Mouse (Mus musculus) natural killer cell, adult 2 months (primary cell): ENCODE data around the gene Snrnp35.

ENCODE experiments used
- DNase-seq, 2 experiments: peaks; one replicate each; pipeline ENCODE4 v3.0.0; 2022; ENCODE audit warnings: low spot score in 2 of 2

The Snrnp35 gene

GRCm38 (mm10) chr5:124462297-124463025 lies 20.5 kb upstream of the Snrnp35 start:
- no peak for DNase-seq

DNA sequence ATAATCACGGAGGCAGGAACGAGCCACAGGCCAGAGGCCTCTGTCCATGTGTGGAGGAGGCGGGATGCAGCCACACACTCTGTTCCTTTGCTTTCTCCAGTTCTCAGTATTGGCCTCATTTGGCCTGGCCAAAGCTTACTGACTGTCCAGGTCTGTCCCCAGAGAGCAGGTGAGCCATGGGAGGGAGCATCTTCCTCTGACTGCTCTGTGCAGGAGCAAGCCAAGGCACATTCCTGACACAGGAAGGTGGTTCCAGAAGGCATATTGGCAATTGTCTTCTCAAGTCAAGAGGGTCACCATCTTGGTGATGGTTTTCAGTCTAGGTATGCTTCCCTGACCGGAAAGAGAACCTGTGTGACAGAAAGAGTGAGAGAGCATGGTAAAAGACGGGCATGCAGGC lies 19.5 kb upstream of the Snrnp35 start:
- no peak for DNase-seq

DNA sequence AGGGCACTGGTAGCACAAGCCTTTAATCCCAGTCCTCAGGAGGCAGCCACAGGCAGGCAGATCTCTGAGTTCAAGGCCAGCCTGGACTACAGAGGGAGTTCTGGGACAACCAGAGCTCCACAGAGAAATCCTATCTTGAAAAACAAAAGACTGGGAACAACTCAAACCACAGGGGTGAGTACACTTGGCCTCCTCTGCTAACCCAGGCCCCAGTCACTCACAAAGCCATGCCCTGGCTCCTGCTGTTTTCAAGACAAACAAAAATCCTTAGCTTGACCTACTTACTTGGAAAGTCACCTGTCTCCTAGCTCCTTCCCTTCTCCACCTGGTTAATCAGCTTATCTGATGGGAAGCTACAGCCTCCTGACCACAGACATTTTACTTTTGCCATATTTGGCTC lies 18.0 kb upstream of the Snrnp35 start:
- DNase-seq = no peak

DNA sequence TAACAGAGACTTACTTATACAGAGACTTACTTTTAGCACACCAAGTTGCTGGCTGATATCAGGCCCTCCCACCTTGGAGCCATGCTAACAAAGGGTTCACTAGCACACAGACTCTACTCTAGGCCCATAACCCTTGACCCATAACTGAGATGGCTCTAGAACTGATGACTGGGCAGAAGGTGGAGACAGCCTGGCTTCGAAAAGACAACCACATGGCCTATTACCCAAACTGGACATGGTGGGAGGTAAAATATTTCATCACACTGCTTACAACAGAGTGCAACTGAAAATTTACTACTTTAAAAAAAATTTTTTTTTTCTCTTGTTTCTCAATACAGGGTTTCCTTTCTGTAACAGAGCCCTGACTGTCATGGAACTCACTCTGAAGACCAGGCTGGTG lies 15.2 kb upstream of the Snrnp35 start:
- no peak for DNase-seq

- DNase-seq = no peak
Measured at GRCm38 (mm10) chr5:124468365-124468764, 14.6 kb upstream of the Snrnp35 start.

DNA sequence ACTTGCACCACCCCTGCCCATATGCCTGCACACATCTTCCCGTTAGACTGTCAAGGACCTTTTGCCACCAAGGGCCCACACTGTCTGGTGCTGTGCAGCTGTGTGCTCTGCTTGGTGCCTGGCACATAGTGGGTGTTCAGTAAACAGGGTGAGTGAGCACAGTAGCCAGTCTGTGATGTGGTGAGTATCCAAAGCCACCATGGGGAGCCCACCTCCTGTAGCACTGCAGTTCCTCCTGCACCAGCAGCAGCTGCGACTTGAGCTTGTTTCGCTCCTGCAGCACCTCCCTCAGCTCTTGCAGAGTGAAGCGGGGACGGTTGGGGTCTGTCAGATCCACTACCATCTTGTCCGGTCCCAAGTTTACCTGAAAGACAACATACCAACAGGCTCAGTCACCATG lies 13.4 kb upstream of the Snrnp35 start:
- no peak for DNase-seq

- peak in 1 of 2 experiments; percentile 45 for DNase-seq
Measured at GRCm38 (mm10) chr5:124470591-124471171, 12.3 kb upstream of the Snrnp35 start.

- no peak for DNase-seq
Measured at GRCm38 (mm10) chr5:124478873-124479204, 4.1 kb upstream of the Snrnp35 start.

DNA sequence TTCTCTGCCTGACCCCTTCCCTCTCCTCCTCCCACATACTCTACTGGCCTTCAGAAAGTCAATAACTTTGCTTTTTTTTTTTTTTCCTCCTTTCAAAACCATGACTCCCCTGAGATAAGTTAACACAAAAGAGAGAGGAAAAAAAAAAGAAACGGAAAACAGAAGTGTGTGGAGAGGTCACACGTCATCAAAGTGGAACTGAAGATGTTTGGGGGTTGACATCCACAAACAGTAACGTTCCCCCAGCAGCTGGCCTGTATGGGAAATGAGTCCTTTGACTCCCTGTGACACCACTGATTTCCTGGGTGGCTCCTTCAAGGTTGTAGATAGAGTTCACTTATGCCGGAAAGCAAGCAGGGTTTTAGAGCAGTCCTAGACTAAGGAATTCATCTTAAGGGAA lies 2.8 kb upstream of the Snrnp35 start:
- no peak for DNase-seq

DNA sequence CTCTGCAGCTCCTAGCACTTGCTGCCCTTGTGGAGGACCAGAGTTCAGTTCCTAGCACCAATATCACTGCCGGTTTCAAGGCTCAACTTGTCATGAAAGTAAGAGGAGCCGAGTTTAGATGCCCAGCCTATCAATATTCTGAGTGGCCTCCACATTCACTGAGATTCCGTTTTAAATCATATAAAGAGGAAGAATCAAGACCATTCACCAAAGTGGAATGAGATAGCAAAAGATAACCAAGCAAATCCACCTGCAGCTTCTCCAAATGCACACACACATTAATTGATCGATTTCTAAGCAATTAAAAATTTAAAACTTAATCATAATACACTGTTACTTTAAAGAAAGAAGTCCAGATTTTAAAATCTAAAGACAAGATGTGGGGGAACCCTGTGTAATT lies 1.2 kb upstream of the Snrnp35 start:
- DNase-seq = no peak

DNA sequence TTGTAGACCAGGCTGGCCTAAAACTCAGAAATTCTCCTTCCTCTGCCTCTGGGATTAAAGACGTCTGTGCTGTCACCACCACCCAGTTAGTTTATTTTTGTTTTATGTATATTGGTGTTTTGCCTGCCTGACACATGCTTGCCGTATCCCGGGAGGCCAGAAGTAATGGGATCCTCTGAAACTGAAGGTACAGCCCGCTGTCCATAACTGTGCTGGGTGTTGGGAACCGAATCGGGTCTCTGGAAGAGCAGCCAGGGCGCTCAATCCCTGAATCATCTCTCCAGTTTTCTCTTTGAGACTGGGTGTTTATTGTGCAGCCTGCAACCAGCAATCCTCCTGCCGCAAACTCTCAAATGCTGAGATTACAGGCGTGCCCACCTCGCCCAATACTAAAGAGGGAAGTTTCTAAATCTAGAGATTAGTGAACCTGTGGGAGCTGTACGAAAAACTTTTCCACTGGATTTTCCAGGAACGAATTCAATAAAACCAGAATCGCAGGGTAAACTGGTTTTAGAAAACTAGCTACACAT lies 433 bp upstream of the Snrnp35 start:
- DNase-seq = no peak

DNA sequence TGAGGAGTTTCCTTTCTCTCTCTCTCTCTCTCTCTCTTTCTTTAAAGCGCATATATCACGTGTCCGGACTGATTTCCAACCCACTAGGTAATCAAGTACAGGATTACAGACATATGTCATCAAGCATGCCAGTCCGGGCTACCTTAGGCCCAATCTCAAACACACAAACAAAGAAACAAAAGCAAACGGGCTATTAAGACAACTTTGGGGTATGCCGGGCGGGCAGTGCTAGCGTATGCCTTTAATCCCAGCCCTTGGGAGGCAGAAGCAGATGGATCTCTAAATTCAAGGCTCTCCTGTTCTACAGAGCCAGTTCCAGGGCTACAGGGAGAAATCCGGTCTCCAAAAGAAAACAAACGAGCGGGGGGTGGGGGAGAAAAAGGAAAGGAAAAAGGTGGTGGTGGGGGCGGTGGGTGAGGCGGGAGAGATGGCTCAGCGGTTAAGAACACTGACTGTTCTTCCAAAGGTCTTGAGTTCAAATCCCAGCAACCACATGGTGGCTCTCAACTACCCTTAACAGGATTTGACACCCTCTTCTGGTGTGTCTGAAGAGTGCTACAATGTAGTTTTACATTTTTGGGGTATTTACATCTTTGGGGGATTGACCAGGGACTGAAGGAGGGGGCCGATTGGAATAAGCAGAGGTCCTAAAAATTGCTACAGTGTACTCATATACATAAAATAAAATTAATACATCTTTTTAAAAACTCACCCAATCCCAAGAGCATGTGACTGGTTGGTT lies 892 bp downstream of the Snrnp35 start:
- DNase-seq = no peak

DNA sequence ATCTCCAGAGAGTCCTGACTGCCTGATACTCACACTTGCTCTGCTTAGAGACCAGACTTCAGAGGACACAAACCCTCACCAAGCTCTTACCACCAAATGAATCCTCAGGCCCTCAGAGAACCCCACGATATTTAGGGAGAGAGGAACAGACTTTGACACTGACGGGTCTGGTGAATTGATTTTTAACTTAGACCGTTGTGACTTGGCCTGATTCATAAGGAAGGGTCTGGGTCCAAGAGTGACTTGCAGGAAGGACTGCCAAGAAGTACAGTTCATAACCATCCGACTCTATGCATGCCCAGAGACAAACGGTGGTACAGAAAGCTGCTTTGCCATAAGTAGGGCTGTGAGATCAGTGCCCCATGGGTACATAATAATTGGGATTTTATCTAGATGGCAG lies 2.7 kb downstream of the Snrnp35 start:
- DNase-seq = no peak

DNA sequence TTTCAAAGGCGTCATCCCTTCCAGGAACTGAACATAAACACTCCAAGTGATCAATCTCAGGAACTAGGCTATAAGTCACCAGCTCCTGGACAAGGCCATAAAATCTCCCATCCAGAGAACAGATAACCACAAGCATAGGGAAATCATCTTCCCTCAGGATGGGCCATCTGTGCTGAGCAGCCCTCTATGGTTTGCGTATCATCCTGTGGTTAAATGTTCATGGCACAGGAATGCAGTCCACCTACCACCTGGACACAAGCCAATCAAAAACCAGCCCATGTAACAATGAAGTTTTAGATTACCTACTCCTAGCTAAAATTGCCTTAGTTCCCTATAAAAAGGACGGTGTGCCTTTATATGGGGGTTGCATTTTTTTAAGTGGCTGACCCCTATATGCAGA lies 6.0 kb downstream of the Snrnp35 start:
- DNase-seq = no peak

GRCm38 (mm10) chr5:124491732-124492131 lies 8.8 kb downstream of the Snrnp35 start:
- DNase-seq = no peak

DNA sequence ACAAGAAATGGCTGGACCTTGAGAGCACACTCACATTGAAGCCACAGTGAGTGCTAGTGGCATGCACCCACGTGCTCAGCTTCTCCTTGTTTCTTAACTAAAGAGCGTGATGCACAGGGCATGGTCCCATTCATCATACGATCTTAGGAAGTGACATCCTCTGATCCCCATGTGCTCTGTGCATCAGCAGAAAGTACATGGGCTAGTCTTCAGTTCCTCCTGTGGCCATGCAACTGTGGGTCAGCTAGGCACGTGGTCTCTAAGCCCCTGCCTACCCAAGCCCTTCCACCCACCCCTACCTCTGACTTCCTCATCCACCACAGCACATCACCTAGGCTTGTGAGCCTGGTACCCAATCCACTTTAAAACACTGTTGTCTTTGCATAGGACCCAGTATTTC lies 9.7 kb downstream of the Snrnp35 start:
- DNase-seq = no peak

DNA sequence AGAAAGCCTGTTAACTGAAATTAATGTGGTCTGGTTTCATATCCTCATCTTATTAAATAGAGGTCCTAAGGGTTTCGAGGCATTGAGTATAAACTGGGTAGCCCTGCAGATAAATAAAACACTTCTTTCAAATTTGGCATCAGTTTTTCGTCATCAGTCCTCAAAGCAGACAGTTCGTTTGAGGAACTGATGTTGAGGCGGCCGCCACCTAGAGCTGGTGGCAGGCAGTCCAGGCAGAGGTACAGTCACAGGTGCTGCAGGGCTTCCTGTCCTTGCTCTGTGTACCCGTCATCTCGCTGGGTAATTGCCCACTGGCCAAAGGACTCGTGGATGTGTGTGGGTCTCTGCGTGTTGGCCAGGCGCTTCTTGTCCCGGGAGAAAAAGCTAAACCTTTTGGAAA lies 10.5 kb downstream of the Snrnp35 start:
- DNase-seq = peak in 1 of 2 experiments; percentile 38

- DNase-seq = no peak
Measured at GRCm38 (mm10) chr5:124495547-124495946, 12.6 kb downstream of the Snrnp35 start.

GRCm38 (mm10) chr5:124496614-124497514 lies 13.9 kb downstream of the Snrnp35 start:
- peak; percentile 59 to 64 for DNase-seq

DNA sequence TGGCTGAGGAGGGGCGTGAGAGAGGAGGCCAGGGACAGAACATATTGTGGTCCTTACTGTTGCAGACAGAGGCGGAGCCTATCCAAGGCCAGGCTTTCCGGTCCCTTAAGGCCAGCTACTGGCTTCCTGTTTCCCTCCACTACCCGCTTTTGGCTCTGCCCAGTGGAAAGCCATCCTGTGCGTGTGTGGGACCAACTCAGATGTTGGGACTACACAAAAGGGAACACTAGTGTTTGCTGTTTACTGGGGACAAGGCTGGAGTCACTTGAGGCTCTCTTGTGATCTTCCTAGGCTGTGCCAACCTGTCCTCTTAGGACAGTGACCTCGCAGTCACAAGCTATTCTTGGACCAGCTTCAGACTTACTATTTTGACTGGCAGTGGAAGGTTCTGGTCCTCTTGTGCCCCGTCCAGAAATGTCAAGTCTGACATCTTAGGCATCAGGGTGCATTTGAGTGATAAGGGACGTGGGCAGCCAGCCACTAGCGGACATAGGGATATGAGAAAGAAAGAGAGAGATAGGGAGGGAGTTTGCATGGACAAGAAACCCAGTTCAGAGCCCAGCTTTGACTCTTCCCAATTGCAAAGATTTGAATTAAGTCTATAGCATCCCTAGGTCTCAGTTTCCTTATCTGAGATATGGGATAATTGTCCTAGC lies 15.4 kb downstream of the Snrnp35 start:
- DNase-seq = no peak

- no peak for DNase-seq
Measured at GRCm38 (mm10) chr5:124499001-124499400, 16.1 kb downstream of the Snrnp35 start.
